Mouse (Mus musculus) left cerebral cortex, adult 9 months (tissue): ENCODE results near the gene Tcf3.

Experiments
- DNase-seq, 2 experiments: peaks; one replicate each; pipeline ENCODE4 v3.0.0; 2022; ENCODE audit warnings: low spot score in 2 of 2

Tcf3 gene

DNA sequence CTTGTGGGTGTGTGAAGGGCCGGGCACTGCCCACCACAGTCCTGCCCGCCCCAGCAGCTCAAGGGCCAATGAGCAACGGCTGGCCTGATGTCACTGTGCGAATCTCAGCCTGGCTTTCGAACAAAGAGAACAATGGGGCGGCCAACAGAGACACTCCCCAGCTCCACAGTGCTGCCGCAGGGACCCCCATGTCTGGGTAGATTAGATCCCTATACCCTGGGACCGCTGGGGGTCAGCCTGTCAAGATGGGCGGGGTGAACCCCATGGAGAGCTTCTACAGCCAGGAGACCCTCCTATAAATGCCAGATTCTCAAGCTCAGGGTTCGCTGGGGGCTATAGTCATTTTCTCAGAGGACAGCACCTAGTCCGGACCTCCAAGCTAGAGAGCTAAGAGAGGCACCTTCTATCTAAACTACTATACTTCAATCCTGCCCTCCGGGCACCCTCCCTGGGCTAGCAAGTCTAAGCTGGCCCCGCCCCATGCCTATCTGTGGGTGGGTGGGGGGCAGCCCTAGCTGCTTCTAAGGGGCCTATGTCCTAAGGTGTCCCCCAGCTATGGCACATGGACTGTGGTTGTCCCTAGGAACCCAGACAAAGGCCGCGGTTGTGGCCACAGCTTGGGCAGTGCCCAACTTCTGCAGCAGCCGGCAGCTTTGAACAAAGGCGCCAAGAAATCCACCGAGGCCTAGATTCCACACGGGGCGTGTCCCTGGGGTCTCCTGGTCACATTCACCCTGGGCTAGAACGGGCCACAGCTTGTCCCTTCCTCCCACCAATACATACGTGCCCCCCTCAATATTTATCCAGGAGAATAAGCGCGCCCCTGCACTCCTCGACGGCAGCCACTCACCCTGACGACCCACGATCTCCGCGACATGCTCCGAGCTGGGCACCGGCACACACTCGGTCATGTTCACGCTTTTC is 47.4 kb downstream of the Tcf3 start:
- DNase-seq: no peak

DNA sequence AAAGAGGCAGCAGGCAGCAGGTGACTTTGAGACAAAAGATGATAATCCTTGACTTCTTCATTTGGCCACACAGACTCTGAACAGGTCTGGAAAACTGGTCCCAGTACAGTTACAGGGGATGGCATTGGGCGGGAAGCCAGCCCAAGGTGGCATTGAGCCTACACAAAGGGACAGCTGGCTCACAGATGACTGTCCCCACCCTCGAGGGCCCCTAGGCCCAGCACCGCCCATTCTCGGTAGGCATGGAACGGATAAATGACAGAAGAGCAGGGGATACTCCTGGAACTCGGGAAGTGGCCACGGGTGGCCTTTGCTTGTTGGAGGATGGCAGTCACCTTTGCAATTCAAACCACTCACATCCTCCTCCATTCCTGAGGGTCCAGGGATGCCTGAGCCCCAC is 48.1 kb downstream of the Tcf3 start:
- no peak for DNase-seq

DNA sequence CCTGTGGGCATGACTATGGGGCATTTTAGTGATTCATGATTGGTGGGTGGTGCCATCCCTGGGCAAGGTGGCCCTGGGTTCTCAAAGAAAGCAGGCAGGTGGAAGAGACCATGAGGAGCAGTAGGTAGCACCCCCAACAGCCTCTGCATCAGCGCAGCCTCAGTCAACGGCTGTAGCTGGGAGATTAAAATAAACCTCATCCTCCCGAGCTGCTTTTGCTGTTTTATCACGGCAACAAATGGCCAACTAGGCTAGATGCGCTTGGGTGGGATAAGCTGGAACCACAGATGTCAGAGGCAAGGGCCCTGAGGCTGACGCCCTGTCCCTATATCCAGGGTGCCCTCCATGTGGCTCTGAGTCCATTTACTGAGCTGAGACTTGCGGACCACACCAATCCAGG is 48.7 kb downstream of the Tcf3 start:
- no peak for DNase-seq

DNA sequence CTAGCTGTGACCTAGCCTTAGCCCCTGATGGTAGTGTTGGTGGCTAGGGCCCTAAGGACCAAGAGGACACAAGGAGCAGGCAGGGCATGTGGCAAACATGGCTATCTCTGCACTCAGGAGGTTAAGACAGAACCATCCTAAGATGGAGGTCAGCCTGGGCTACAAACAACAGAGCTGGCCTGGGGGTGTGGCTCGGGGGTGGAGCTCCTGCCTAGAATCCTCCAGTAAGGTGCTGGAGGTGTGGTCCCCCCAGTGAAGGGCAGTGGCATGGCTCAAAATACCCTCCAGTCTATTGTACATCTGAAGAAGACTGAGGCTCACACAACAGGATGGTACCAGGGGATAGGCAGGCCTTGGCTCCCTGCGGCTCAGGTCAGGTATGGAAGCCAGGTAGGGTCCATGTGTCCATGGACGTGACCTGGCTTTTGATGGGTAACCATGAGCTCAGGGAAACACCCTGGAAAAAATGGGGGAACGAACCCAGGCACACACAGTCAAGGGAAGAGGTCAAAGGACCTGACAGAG is 49.3 kb downstream of the Tcf3 start:
- DNase-seq: no peak

DNA sequence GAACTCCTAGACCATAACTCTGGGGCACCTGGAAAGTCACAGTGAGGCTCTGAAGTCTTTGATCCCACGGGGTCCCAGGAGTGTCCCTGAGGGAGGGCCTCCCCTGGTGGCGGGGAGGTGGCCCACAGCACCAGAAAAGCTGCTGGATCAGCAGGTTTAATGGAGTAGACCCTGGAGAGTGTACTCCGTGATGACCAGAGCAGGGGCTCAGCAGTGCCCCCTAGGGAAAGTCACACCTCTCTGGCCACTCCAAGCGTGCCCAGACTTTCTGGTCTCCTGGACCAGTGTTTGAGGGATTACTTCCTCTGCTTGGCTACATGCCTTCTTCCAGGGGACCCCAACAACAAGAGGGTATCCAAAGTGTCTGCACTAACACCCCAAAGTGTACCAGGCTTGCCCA is 50.0 kb downstream of the Tcf3 start:
- no peak for DNase-seq

DNA sequence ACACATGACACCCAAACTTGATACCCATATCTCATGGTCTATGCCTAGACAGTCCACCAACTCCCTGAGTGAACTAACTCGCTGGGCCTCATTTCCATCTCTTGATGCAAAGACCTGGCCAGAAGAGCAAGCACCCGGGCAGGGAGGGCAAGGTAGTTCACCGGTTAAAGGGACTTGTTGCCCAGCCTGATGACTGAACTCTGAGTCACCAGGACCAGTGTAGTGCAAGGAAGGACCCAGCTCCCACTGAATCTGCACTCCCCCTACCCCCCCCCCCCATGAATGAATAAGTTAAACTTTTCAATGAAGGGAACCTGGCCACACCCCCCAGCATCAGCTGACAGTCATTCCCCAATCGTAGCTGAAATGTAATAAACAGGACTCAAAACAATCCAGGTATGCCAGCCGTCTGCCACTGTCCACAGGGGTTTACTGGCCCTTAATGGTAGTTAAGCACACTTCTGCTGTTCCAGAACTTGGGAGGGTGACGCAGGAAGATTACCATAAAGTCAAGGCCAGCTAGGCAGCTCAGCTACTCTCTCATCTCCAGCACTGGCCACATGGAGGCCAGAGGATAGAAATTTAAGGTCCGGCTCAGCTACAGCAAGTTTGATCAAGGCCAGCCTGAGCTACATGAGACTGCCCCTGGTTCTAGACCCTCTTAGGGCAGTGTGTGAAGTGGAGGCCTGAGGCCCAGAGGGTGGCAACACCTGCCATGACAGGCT is 50.6 kb downstream of the Tcf3 start:
- DNase-seq: no peak

DNA sequence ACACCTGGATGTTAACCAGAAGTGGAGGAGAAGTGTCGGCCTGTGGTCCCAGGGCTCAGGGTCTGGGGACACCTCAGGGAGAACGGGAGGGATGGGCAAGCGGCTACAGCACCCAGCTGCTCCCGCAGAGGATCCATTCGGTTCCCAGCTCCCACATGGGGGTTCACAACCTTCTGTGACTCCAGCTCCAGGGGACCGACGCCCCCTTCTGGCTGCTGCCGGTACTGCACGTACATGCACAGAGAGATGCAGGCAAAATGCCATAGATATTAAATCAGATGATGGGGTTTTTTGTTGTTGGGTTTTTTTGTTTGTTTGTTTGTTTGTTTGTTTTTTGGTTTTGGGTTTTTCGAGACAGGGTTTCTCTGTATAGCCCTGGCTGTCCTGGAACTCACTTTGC is 55.7 kb downstream of the Tcf3 start:
- no peak for DNase-seq

DNA sequence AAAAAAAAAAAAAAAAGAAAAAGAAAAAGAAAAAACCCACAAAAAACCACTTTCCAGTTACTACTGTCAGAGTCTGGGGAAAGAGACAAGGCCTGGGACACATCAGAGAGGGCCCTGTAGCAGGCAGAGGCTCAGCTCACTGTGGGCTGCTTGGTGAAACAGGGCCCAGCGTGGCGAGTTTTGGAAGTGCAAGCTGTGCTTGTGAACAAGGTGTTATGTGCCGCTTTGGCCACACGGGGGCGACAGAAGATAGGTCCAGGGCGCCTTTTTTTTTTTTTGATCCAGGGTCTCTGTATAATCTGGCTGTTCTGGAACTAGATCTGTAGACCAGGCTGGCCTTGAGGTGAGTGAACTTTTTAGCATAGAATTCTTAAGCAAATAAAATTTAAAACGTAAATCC is 57.3 kb downstream of the Tcf3 start:
- peak in 1 of 2 experiments; percentile 92 for DNase-seq

DNA sequence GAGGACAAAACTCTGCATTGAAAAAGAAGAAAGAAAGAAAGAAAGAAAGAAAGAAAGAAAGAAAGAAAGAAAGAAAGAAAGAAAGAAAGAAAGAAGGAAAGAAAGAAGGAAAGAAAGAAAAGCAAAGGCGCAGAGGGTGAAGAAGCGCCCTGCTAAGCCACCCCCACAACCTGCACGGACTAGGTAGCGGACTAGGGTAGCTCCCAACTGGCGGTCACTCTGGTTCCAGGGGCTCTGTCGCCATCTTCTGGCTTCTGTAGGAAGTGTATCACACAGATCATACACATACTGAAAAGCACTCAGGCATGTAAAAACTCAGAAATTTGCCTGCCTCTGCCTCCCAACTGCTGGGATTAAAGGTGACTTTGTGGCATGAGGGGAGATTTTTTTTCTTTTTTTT is 59.4 kb downstream of the Tcf3 start:
- peak in 1 of 2 experiments; percentile 85 for DNase-seq

DNA sequence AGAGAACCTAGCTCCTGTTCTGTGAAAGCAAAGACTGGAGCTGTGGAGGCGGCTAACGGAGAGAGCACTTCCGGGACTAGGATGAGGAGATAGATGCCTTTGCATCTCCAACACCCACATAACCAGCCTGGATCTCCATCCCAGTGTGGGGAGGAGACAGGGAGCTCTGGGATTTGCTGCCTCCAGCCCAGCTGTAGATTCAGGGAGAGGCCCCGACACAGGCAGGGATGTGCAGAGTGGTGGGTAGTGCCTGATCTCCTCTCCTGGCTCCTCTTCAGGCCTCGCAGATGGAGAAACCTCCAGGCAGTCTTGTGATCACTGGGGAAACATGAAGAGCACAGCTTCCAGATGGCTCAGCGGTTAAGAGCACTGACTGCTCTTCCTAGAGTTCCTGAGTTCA is 60.7 kb downstream of the Tcf3 start:
- DNase-seq: peak in 1 of 2 experiments; percentile 63

DNA sequence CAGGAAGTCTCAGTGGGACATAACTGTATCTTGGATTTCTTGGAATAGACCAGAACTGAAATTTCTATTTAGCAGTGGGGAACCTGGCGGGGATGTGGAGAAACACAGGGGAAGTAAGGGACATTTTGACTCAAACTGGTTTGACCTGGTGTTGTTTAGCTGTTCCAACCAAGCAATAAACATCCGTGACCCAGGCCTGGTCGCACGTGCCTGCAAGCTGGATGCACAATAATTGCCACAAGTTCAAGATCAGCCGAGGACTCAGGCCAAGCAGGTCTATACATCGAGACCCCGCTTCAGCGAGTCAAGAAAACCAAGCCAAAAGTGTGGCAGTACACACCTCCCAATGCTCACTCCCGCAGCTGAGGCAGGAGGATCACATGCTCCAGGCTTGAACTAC is 61.5 kb downstream of the Tcf3 start:
- DNase-seq: no peak

DNA sequence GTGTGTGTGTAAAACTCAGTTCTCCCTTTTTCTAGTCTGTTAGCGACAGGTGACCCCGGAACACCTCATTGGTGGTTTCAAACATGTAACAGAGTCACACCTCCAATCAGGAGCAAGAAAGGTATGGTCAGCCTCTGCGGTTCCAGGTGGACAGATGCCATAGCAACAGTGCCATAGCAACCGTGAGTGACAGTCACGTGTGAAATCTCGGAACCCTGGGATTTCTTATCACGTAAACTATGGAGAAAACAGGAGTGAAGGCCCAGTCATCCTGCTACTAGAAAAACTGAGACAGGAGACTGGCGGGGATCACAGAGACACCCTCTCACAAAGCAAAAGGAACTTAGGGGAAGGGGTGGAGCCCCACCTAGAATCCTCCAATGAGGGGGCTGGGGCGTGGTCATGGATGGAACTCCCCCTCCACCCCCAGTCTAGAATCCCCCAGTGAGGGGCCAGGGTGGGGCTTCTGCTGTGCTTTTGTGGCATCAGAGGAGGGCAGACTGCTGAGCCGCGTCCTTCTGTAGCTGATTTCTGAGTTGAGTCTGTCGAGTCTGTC is 62.0 kb downstream of the Tcf3 start:
- peak in 1 of 2 experiments; percentile 70 for DNase-seq

DNA sequence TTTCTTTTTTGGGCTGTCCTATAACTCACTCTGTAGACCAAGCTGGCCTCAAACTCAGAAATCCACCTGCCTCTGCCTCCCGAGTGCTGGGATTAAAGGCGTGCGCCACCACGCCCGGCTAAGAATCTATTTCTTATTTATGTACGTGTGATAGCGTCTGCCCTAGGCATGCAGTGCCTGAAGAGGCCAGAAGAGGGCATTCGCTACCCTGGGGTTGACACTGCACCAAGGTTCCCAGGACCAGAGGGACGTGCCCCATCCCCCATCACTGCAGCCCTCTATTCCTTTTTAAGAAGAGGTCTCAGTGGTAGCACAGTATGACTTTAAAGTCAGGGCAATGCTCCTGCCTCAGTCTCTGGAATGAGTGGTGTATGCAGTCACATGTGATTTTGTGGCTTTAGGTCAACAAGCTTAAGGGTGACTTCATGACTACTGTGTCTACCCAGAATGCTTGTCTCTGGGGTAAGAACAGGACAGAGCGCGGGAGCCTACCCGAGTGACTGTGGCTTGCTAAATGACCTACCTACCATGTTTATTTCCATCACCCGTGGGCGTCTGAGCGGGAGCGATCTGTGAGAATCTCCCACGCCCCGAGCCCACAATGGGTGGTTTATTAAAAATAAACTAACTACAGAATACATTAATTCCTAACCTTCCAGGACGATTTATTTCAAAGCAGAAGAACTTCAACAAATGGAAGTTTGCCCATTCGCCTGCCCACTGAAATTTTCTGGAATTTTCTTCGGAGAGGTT is 63.3 kb downstream of the Tcf3 start:
- peak in 1 of 2 experiments; percentile 65 for DNase-seq

DNA sequence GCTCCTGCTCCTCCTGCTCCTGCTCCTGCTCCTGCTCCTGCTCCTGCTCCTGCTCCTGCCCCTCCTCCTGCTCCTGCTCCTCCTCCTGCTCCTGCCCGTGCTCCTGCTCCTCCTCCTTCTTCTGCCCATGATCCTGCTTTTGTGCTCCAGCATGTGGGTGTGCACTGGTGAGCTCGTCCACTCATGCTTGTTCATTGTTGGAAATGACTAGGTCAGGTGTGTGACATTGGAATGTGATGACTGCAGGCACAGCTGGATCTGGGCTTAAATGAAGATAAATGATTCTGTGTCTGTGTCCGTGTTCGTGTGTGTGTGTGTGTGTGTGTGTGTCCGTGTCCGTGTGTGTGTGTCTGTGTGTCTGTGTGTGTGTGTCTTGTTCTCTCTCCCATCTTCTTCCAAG is 65.1 kb downstream of the Tcf3 start:
- DNase-seq: no peak

DNA sequence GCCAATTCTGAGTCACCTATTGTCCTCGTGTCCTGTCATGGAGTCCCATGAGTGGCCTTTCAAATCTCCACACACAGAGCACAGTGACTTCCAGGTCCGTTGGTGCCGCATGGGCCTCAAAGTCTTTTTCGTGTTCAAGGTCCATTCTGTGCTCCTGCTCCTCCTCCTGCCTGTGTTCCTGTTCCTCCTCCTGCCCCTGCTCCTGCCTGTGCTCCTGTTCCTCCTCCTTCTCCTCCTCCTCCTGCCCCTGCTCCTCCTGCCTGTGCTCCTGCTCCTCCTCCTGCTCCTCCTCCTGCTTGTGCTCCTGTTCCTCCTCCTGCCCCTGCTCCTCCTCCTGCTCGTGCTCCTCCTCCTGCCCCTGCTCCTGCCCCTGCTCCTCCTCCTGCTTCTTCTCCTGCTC is 65.5 kb downstream of the Tcf3 start:
- no peak for DNase-seq

DNA sequence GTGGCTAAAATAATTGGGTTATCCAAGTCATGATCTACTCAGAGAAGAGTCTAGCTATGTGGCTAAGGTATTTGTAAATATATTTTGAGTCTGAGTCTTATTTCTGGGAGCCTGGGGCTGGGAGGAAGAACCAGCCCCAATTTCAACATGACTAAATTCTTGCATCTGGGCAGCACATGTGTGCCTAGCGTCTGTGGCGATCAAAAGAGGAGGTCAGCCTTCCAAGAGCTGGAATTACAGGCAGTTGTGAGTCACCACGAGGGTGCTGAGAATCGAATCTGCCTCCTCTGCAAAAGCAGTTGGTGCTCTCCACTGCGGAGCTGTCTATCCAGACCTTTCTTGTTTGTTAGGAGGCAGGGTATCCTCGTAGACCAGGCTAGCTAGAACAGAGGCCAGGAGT is 67.7 kb downstream of the Tcf3 start:
- no peak for DNase-seq

DNA sequence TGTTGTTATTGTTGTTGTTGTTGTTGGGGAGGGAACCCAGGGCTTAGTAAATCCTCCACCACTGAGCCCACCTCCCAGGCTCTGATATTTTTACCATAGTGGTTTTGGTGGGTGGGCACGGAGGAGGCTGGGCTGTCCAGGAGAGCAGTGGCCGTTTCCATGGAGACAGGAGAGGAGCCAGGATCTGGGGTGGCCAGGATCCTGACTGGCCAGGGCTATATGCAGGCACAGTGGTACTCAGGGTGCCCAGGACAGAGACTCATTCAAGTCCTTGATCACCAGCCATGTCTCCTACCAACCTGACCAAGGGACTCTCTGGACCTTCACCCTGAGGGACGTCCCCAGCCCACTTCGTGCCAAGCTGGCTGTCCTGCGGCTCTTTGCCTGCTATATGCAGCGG is 69.7 kb downstream of the Tcf3 start:
- no peak for DNase-seq
